Mouse (Mus musculus): ENCODE data around the gene Xcr1. TPM values are rescaled to one million over a fixed set of nuclear protein-coding genes. Genes with fewer than 3 reads are reported as not detected.

Xcr1 gene
- polyA plus RNA-seq (2015; fragmentation: Nextera tagmentation; extraction: Ambion mirVana): 0.06 TPM in 2 replicates

DNA sequence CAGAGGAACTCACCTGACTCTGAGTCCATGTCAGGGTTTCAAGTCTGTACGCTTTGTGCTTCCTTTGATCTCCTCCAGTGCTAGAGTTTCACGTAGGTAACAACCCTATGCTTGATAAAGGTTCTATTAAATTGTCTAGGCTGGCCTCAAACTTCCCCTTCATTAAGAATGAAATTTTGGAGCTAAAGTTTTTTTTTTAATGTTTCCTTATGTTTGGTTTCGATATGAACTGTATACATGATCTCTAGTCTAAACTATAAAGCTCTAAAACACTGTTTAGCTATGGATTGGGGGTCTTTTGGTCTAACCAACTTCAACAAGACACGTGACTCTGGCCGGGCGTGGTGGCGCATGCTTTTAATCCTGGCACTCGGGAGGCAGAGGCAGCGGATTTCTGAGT lies at the start of gene Xcr1:
TSS of gene Xcr1 (minus strand) at position 101 of the 400 bp plus-strand sequence.
- no peak for ATAC-seq (replicated peaks)
- no peaks in the 10 kb centered on the region for H3K4me1 ChIP-seq
- no peaks in the 10 kb centered on the region for H3K36me3 ChIP-seq
- H3K27me3 ChIP-seq: no peaks in the 10 kb centered on the region
- H3K4me2 ChIP-seq (replicated peaks): no peak within 1 kb of the TSS
- H3K9ac ChIP-seq (replicated peaks): no peak within 1 kb of the TSS
- no peak within 1 kb of the TSS for H3K27ac ChIP-seq (replicated peaks)
- WGBS: 89% methylated on average over 9 of the region's 9 CpGs
- no peaks in the 10 kb centered on the region for H3K9me3 ChIP-seq
- no peak within 1 kb of the TSS for H3K4me3 ChIP-seq

GRCm38 (mm10) chr9:123872049-123872448 lies 10.2 kb upstream of the Xcr1 start:
- H3K27me3 ChIP-seq: no peaks in the 10 kb centered on the region
- no peak overlapping the region for H3K4me3 ChIP-seq
- H3K4me2 ChIP-seq (replicated peaks): no peak overlapping the region
- H3K27ac ChIP-seq (replicated peaks): no peak overlapping the region
- no peaks in the 10 kb centered on the region for H3K36me3 ChIP-seq
- no peaks in the 10 kb centered on the region for H3K4me1 ChIP-seq
- 75% methylated on average over 4 of the region's 4 CpGs for WGBS
- no peak overlapping the region for H3K9ac ChIP-seq (replicated peaks)
- no peaks in the 10 kb centered on the region for H3K9me3 ChIP-seq
- no peak for ATAC-seq (replicated peaks)

GRCm38 (mm10) chr9:123869167-123869784 lies 7.4 kb upstream of the Xcr1 start:
- ATAC-seq (replicated peaks): no peak
- Histone ChIP-seq H3K27me3 (no peaks in the 10 kb centered on the region), H3K4me2 (replicated peaks) (no peak overlapping the region), H3K9me3 (no peaks in the 10 kb centered on the region), H3K27ac (replicated peaks) (no peak overlapping the region), H3K36me3 (no peaks in the 10 kb centered on the region), H3K4me3 (no peak overlapping the region), H3K9ac (replicated peaks) (no peak overlapping the region), H3K4me1 (no peaks in the 10 kb centered on the region)
- WGBS: 39% methylated on average over 5 of the region's 6 CpGs

- Histone ChIP-seq H3K36me3 (no peaks in the 10 kb centered on the region), H3K27me3 (no peaks in the 10 kb centered on the region), H3K27ac (replicated peaks) (no peak overlapping the region), H3K4me2 (replicated peaks) (no peak overlapping the region), H3K9me3 (no peaks in the 10 kb centered on the region), H3K9ac (replicated peaks) (no peak overlapping the region), H3K4me3 (no peak overlapping the region), H3K4me1 (no peaks in the 10 kb centered on the region)
- no peak for ATAC-seq (replicated peaks)
- 93% methylated on average over 1 of the region's 1 CpGs for WGBS
Measured at GRCm38 (mm10) chr9:123863641-123864040, 1.8 kb upstream of the Xcr1 start.

DNA sequence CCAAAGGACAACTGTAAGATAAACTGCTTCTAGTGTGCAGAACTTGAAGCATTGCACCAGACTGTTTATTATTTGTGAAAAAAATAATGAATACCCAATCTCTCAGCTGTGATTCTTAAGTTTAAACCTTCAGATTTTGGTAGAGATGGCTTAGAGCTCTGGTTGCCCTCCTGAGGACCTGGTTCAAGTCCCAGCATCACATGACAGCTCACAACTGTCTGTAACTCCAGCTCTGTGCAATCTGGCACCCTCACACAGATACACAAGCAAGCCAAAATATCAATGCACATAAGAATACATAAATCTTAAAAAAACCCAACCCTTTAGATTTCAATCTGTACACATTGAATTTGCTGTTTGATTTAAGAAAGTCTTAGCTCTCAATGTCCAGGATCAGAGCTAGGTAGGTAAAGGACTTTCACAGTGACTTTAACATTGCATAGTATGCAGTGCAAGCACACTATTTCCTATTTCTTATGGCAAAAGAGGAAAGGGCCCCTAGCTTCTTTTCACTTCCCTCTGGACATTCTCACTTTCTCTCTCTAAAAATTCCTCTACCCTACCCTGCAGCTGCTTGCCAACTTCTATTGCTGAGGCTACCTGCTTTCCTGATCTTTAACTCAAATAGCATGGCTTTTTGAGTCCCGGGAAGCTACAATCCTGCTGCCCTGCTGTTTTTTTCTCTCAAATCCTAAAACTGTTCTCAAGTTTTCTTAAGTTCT lies 1.2 kb upstream of the Xcr1 start:
- Histone ChIP-seq H3K27ac (replicated peaks) (no peak overlapping the region), H3K9me3 (no peaks in the 10 kb centered on the region), H3K27me3 (no peaks in the 10 kb centered on the region), H3K4me1 (no peaks in the 10 kb centered on the region), H3K4me2 (replicated peaks) (no peak overlapping the region), H3K9ac (replicated peaks) (no peak overlapping the region), H3K4me3 (no peak overlapping the region), H3K36me3 (no peaks in the 10 kb centered on the region)
- no peak for ATAC-seq (replicated peaks)
- WGBS: 89% methylated on average over 1 of the region's 1 CpGs

- H3K9me3 ChIP-seq: no peaks in the 10 kb centered on the region
- 90% methylated on average over 2 of the region's 2 CpGs for WGBS
- no peaks in the 10 kb centered on the region for H3K27me3 ChIP-seq
- no peak overlapping the region for H3K4me2 ChIP-seq (replicated peaks)
- H3K4me3 ChIP-seq: no peak overlapping the region
- H3K36me3 ChIP-seq: no peaks in the 10 kb centered on the region
- H3K9ac ChIP-seq (replicated peaks): no peak overlapping the region
- no peak overlapping the region for H3K27ac ChIP-seq (replicated peaks)
- no peak for ATAC-seq (replicated peaks)
- H3K4me1 ChIP-seq: peaks cover 4% of the 10 kb centered on the region
Measured at GRCm38 (mm10) chr9:123856836-123857235, 5.0 kb downstream of the Xcr1 start.

DNA sequence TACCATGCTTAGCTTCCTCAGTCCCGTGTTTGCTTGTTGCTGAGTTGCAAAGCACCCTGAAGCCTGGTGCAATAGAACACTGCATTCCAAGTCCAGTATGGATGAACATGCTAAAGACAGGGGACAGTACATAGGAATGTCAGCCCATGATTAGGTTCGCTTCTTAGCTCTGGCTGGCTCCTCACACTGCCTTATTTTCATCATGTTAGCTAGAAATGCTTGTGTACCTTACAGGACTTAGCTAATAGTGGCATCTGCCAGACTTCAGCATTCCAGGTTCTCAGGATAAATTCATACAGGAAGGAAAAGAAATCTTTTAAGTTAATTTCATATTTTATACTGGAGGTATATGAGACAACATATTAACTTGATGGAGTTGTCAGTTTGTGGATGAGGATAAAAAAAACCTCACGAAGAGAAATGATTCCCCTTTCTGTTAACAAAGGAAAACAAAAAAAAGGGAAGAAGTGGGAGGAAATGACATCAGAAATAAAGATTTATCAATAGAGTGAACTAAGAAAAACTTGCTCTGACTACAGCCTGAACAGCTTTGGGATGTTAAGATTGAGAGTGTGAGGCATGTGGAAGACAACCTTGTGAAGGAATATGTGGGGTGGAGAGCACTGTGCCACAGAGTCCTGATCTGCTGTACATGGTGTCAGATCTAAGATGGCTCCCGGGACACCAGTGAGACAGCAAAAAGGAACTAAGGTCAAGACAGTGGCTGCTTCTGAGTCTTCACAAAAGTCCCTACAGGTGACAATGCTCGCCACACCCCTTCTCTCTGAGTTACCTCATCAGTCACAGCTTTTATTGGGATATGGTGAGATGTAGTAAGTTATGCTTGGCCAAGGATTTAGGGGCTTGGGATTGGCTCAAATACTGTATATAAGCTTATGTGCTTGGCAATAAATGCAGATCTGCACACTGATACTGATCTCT lies 9.1 kb downstream of the Xcr1 start:
- Histone ChIP-seq H3K9me3 (no peaks in the 10 kb centered on the region), H3K4me2 (replicated peaks) (peak overlapping the region; percentile 52), H3K36me3 (no peaks in the 10 kb centered on the region), H3K9ac (replicated peaks) (peak overlapping the region; percentile 40), H3K27ac (replicated peaks) (peak overlapping the region; percentile 27), H3K27me3 (no peaks in the 10 kb centered on the region), H3K4me1 (peaks cover 16% of the 10 kb centered on the region), H3K4me3 (peak overlapping the region; percentile 30)
- WGBS: 62% methylated on average over 5 of the region's 5 CpGs
- peak; percentile 26 for ATAC-seq (replicated peaks)

GRCm38 (mm10) chr9:123851713-123852448 lies 9.9 kb downstream of the Xcr1 start, which contains the start of gene Fyco1:
TSS of gene Fyco1 (minus strand) at chr9:123851899.
- no peaks in the 10 kb centered on the region for H3K36me3 ChIP-seq
- WGBS: under 1% methylated on average over 47 of the region's 47 CpGs
- ATAC-seq (replicated peaks): peak; percentile 98
- H3K4me3 ChIP-seq: peak within 1 kb of the TSS; percentile 89
- peak within 1 kb of the TSS; percentile 73 for H3K9ac ChIP-seq (replicated peaks)
- H3K27me3 ChIP-seq: no peaks in the 10 kb centered on the region
- H3K4me1 ChIP-seq: peaks cover 16% of the 10 kb centered on the region
- H3K27ac ChIP-seq (replicated peaks): peak within 1 kb of the TSS; percentile 88
- H3K9me3 ChIP-seq: no peaks in the 10 kb centered on the region
- peak within 1 kb of the TSS; percentile 78 for H3K4me2 ChIP-seq (replicated peaks)

DNA sequence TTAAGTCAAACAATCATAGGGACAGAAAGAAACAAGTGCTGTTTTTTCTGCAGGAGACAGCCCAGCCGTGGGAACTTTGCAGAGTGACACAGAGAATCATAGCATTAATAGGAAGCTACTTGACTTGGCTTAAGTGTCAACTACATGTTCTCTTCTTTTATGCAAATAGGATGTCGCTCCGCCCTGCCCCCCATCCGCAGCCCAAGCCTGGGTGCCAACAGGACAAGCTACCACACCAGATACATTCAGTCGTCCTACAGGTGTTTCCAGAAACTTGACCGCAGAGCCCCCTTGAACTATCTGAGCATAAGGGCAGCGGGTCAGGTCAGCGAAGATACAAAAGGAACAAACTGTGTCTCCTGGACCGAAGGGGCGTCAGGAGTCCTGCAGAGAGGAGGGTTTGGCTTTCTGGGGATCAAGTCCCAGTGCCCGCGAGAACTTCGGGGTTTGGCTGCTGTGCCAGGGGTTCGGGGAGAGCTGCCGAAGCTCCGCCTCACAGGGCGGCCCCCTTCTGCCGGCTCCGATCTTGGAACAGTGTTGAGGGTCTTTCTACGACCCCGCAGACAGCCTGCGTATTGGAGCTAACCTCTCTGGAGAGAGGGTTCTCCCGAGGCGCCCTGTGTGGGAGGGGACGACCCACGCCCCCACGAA lies 10.6 kb downstream of the Xcr1 start:
- peak overlapping the region; percentile 78 for H3K4me2 ChIP-seq (replicated peaks)
- peak overlapping the region; percentile 89 for H3K4me3 ChIP-seq
- ATAC-seq (replicated peaks): peak; percentile 85; the same call in 1 of the 2 replicates
- H3K36me3 ChIP-seq: no peaks in the 10 kb centered on the region
- peak overlapping the region; percentile 73 for H3K9ac ChIP-seq (replicated peaks)
- peak overlapping the region; percentile 88 for H3K27ac ChIP-seq (replicated peaks)
- H3K9me3 ChIP-seq: no peaks in the 10 kb centered on the region
- WGBS: under 1% methylated on average over 27 of the region's 27 CpGs
- no peaks in the 10 kb centered on the region for H3K27me3 ChIP-seq
- peaks cover 16% of the 10 kb centered on the region for H3K4me1 ChIP-seq

DNA sequence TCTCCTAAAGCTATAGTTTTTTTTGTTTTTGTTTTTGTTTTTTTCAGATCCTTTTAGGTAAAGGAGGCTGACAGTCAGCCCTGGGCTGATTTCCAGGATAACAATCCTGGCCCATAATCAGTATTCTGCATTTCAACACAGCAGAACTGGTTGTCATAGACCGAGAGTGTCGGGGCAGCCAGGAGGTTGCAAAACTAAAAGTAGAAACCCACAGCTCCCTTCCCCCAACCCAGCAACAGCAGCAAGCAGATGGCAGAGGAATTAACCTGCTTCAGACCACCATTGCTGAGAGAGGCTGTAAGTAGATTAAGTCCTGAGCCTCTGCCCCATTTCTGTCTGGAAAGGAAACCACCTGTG lies 11.1 kb downstream of the Xcr1 start:
- Histone ChIP-seq H3K4me3 (peak overlapping the region; percentile 89), H3K27ac (replicated peaks) (0 out of 2 replicates have a peak overlapping the region, but pooled peaks have one; percentile 88), H3K4me1 (peaks cover 16% of the 10 kb centered on the region), H3K36me3 (no peaks in the 10 kb centered on the region), H3K9me3 (no peaks in the 10 kb centered on the region), H3K27me3 (no peaks in the 10 kb centered on the region), H3K9ac (replicated peaks) (no peak overlapping the region), H3K4me2 (replicated peaks) (peak overlapping the region; percentile 78)
- no peak for ATAC-seq (replicated peaks)
- WGBS: 4% methylated on average over 2 of the region's 2 CpGs

All from forebrain, embryonic 15.5 days (tissue).